Mouse (Mus musculus) embryonic fibroblast, embryonic 13.5 days (primary cell): ENCODE results near the gene Psmc5.

Source experiments
- CTCF ChIP-seq: IDR thresholded peaks from 2 replicates; pipeline ENCODE4 v1.5.1; 2011; ENCODE audit warnings: mild to moderate bottlenecking, control low read depth, low read length, moderate library complexity, borderline replicate concordance; ENCODE audit not compliant: insufficient read depth
- POLR2A ChIP-seq: IDR thresholded peaks from 2 replicates; pipeline ENCODE4 v1.6.1; 2011; ENCODE audit warnings: low read depth, mild to moderate bottlenecking, control low read depth, low read length, moderate library complexity

DNA sequence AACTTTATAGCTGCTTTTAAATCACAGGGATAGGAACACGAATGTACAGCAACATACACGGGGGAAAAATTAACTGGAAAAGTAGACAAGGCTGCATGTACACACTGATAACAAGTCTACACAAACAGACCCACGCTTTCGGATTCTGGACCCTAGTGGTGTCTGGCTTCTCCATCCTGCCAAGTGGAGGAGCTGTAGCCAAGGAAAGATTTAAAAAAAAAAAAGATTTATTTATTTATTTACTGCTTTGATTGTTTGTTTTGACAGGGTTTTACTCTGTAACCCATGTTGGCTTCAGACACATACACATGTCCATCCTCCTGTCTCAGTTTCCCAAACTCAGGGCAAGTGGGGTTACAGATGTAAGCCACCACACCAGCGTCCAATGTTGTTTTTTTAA lies 51.5 kb downstream of the Psmc5 start:
- no peak for TF ChIP-seq POLR2A
- no peak for TF ChIP-seq CTCF
